Mouse (Mus musculus): ENCODE measurements around the gene Il4. TPM values are rescaled to one million over a fixed set of nuclear protein-coding genes. Genes with fewer than 3 reads are reported as not detected.

Gene Il4
- polyA plus RNA-seq, 1 experiment from 2014 or later, result 0.35 TPM

GRCm38 (mm10) chr11:53616748-53617558, 1.5 kb downstream of the Il4 start:
- Histone ChIP-seq H3K9ac (ENCODE audit: low read depth, low read length) (no peak overlapping the region), H3K4me1 (ENCODE audit: control insufficient read depth, insufficient read depth, low read length) (no peaks in the 10 kb centered on the region), H3K4me3 (ENCODE audit: low read length) (no peak overlapping the region), H3K27me3 (replicated peaks; ENCODE audit: control insufficient read depth, insufficient read depth, low read length) (no peaks in the 10 kb centered on the region), H3K4me2 (ENCODE audit: low read depth, low read length) (no peak overlapping the region), H3K9me3 (ENCODE audit: control insufficient read depth, low read length) (no peaks in the 10 kb centered on the region), H3K27ac (ENCODE audit: low read length) (no peak overlapping the region), H3K36me3 (ENCODE audit: control insufficient read depth, insufficient read depth, low read length) (no peaks in the 10 kb centered on the region)
- WGBS, result 61% methylated on average over 8 of the region's 8 CpGs
- ATAC-seq, result no peak

DNA sequence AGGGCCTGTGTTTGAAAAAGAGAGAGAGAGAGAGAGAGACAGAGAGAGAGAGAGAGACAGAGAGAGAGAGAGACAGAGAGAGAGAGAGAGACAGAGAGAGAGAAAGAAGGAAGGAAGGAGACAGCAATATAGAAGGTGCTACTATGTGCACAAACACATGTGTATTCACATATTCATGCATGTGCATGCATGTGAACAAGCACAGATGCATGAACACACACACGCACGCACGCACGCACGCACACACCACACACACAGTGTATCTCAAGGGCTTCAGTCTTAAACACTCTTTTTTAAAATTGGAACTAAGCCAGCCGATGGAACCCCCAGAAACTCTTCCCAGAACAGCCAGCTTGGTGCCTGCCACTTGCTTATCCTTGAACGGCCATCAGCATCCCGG, 2.9 kb downstream of the Il4 start:
- H3K9me3 ChIP-seq (ENCODE audit: control insufficient read depth, low read length), result no peaks in the 10 kb centered on the region
- H3K4me3 ChIP-seq (ENCODE audit: low read length), result no peak overlapping the region
- 89% methylated on average over 8 of the region's 8 CpGs for WGBS
- H3K27me3 ChIP-seq (replicated peaks; ENCODE audit: control insufficient read depth, insufficient read depth, low read length), result no peaks in the 10 kb centered on the region
- H3K9ac ChIP-seq (ENCODE audit: low read depth, low read length), result no peak overlapping the region
- no peak overlapping the region for H3K4me2 ChIP-seq (ENCODE audit: low read depth, low read length)
- H3K27ac ChIP-seq (ENCODE audit: low read length), result no peak overlapping the region
- H3K4me1 ChIP-seq (ENCODE audit: control insufficient read depth, insufficient read depth, low read length), result no peaks in the 10 kb centered on the region
- no peaks in the 10 kb centered on the region for H3K36me3 ChIP-seq (ENCODE audit: control insufficient read depth, insufficient read depth, low read length)
- ATAC-seq, result no peak

- Histone ChIP-seq H3K9ac (ENCODE audit: low read depth, low read length) (no peak overlapping the region), H3K36me3 (ENCODE audit: control insufficient read depth, insufficient read depth, low read length) (no peaks in the 10 kb centered on the region), H3K4me1 (ENCODE audit: control insufficient read depth, insufficient read depth, low read length) (no peaks in the 10 kb centered on the region), H3K4me3 (ENCODE audit: low read length) (no peak overlapping the region), H3K9me3 (ENCODE audit: control insufficient read depth, low read length) (no peaks in the 10 kb centered on the region), H3K27me3 (replicated peaks; ENCODE audit: control insufficient read depth, insufficient read depth, low read length) (no peaks in the 10 kb centered on the region), H3K27ac (ENCODE audit: low read length) (no peak overlapping the region), H3K4me2 (ENCODE audit: low read depth, low read length) (no peak overlapping the region)
- 53% methylated on average over 6 of the region's 6 CpGs for WGBS
- ATAC-seq, result no peak
Measured at GRCm38 (mm10) chr11:53615172-53615571, 3.3 kb downstream of the Il4 start.

- Histone ChIP-seq H3K9me3 (ENCODE audit: control insufficient read depth, low read length) (no peaks in the 10 kb centered on the region), H3K36me3 (ENCODE audit: control insufficient read depth, insufficient read depth, low read length) (no peaks in the 10 kb centered on the region), H3K4me2 (ENCODE audit: low read depth, low read length) (no peak overlapping the region), H3K27me3 (replicated peaks; ENCODE audit: control insufficient read depth, insufficient read depth, low read length) (no peaks in the 10 kb centered on the region), H3K9ac (ENCODE audit: low read depth, low read length) (no peak overlapping the region), H3K27ac (ENCODE audit: low read length) (no peak overlapping the region), H3K4me3 (ENCODE audit: low read length) (no peak overlapping the region), H3K4me1 (ENCODE audit: control insufficient read depth, insufficient read depth, low read length) (0 out of 2 replicates have a peak, but pooled peaks cover 2% of the 10 kb centered on the region)
- 82% methylated on average over 3 of the region's 3 CpGs for WGBS
- ATAC-seq, result no peak
Measured at GRCm38 (mm10) chr11:53609672-53610071, 8.8 kb downstream of the Il4 start.

DNA sequence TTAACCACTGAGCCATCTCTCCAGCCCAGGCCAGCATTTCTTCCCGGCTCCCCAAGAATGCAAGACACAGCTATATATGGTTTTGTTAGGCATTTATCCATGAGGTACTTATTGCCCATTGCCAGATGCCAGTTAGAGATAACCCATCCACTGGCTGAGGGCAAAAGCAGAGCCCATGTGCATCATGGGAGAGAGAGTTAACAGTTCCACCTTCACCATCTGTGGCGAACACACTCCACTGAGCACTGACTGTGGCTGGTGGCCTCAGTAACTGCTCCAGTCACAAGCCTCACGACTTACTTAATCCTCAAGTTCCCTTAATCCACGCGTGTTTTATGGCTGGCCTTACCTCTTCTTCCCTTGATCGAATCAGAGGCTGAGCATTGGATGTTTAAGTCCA, 9.2 kb downstream of the Il4 start:
- no peak overlapping the region for H3K4me2 ChIP-seq (ENCODE audit: low read depth, low read length)
- WGBS, result 76% methylated on average over 6 of the region's 6 CpGs
- H3K27me3 ChIP-seq (replicated peaks; ENCODE audit: control insufficient read depth, insufficient read depth, low read length), result no peaks in the 10 kb centered on the region

GRCm38 (mm10) chr11:53605609-53606008, 12.9 kb downstream of the Il4 start:
- H3K27me3 ChIP-seq (replicated peaks; ENCODE audit: control insufficient read depth, insufficient read depth, low read length), result no peaks in the 10 kb centered on the region
- H3K9me3 ChIP-seq (ENCODE audit: control insufficient read depth, low read length), result no peaks in the 10 kb centered on the region
- H3K4me1 ChIP-seq (ENCODE audit: control insufficient read depth, insufficient read depth, low read length), result 0 out of 2 replicates have a peak, but pooled peaks cover 2% of the 10 kb centered on the region
- H3K4me2 ChIP-seq (ENCODE audit: low read depth, low read length), result no peak overlapping the region
- no peak overlapping the region for H3K9ac ChIP-seq (ENCODE audit: low read depth, low read length)
- no peak overlapping the region for H3K27ac ChIP-seq (ENCODE audit: low read length)
- H3K36me3 ChIP-seq (ENCODE audit: control insufficient read depth, insufficient read depth, low read length), result no peaks in the 10 kb centered on the region
- no peak overlapping the region for H3K4me3 ChIP-seq (ENCODE audit: low read length)
- ATAC-seq, result no peak
- WGBS, result 11% methylated on average over 12 of the region's 12 CpGs

More for the DNA sequence above, 9.2 kb downstream of the Il4 start:
- Histone ChIP-seq H3K9ac (ENCODE audit: low read depth, low read length) (no peak overlapping the region), H3K27ac (ENCODE audit: low read length) (no peak overlapping the region), H3K9me3 (ENCODE audit: control insufficient read depth, low read length) (no peaks in the 10 kb centered on the region), H3K4me3 (ENCODE audit: low read length) (no peak overlapping the region), H3K4me1 (ENCODE audit: control insufficient read depth, insufficient read depth, low read length) (0 out of 2 replicates have a peak, but pooled peaks cover 2% of the 10 kb centered on the region), H3K36me3 (ENCODE audit: control insufficient read depth, insufficient read depth, low read length) (no peaks in the 10 kb centered on the region)
- ATAC-seq, result no peak

GRCm38 (mm10) chr11:53604983-53605382, 13.5 kb downstream of the Il4 start:
- Histone ChIP-seq H3K27ac (ENCODE audit: low read length) (no peak overlapping the region), H3K4me1 (ENCODE audit: control insufficient read depth, insufficient read depth, low read length) (0 out of 2 replicates have a peak, but pooled peaks cover 2% of the 10 kb centered on the region), H3K4me3 (ENCODE audit: low read length) (no peak overlapping the region), H3K9ac (ENCODE audit: low read depth, low read length) (no peak overlapping the region), H3K4me2 (ENCODE audit: low read depth, low read length) (no peak overlapping the region), H3K9me3 (ENCODE audit: control insufficient read depth, low read length) (no peaks in the 10 kb centered on the region), H3K36me3 (ENCODE audit: control insufficient read depth, insufficient read depth, low read length) (no peaks in the 10 kb centered on the region), H3K27me3 (replicated peaks; ENCODE audit: control insufficient read depth, insufficient read depth, low read length) (no peaks in the 10 kb centered on the region)
- no peak for ATAC-seq
- WGBS, result 91% methylated on average over 3 of the region's 3 CpGs

GRCm38 (mm10) chr11:53591116-53591515, 27.4 kb downstream of the Il4 start:
- H3K27me3 ChIP-seq (replicated peaks; ENCODE audit: control insufficient read depth, insufficient read depth, low read length), result no peaks in the 10 kb centered on the region
- H3K36me3 ChIP-seq (ENCODE audit: control insufficient read depth, insufficient read depth, low read length), result no peaks in the 10 kb centered on the region
- H3K4me3 ChIP-seq (ENCODE audit: low read length), result no peak overlapping the region
- no peaks in the 10 kb centered on the region for H3K4me1 ChIP-seq (ENCODE audit: control insufficient read depth, insufficient read depth, low read length)
- H3K9me3 ChIP-seq (ENCODE audit: control insufficient read depth, low read length), result no peaks in the 10 kb centered on the region
- no peak for ATAC-seq
- no peak overlapping the region for H3K4me2 ChIP-seq (ENCODE audit: low read depth, low read length)
- 93% methylated on average over 5 of the region's 5 CpGs for WGBS
- H3K9ac ChIP-seq (ENCODE audit: low read depth, low read length), result no peak overlapping the region
- H3K27ac ChIP-seq (ENCODE audit: low read length), result no peak overlapping the region

GRCm38 (mm10) chr11:53590368-53590768, 28.1 kb downstream of the Il4 start:
- H3K9ac ChIP-seq (ENCODE audit: low read depth, low read length), result no peak overlapping the region
- H3K9me3 ChIP-seq (ENCODE audit: control insufficient read depth, low read length), result no peaks in the 10 kb centered on the region
- no peak overlapping the region for H3K4me2 ChIP-seq (ENCODE audit: low read depth, low read length)
- no peak overlapping the region for H3K27ac ChIP-seq (ENCODE audit: low read length)
- H3K27me3 ChIP-seq (replicated peaks; ENCODE audit: control insufficient read depth, insufficient read depth, low read length), result no peaks in the 10 kb centered on the region
- WGBS, result 52% methylated on average over 15 of the region's 15 CpGs
- no peaks in the 10 kb centered on the region for H3K36me3 ChIP-seq (ENCODE audit: control insufficient read depth, insufficient read depth, low read length)
- H3K4me3 ChIP-seq (ENCODE audit: low read length), result no peak overlapping the region
- no peaks in the 10 kb centered on the region for H3K4me1 ChIP-seq (ENCODE audit: control insufficient read depth, insufficient read depth, low read length)
- no peak for ATAC-seq

DNA sequence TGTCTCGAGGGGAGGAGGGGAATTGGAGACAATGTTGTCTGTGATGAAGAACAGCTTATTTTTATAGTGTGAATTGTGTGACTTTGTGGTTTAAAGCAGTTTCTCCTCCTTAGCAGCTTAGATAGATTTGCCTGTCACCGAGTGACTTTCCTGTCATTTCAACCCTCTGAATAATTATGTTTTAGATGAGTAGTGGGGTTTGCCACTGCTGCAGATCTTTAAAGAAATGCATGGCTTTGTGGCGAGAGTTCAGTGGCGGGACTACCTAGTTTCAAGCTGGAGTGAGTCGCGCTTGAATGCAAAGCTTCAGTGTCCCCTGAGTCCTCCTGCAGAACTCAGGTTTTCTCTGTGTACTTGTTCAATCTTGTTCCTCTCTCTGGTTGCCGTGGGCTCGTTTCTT, 30.2 kb downstream of the Il4 start:
- Histone ChIP-seq H3K36me3 (ENCODE audit: control insufficient read depth, insufficient read depth, low read length) (no peaks in the 10 kb centered on the region), H3K4me2 (ENCODE audit: low read depth, low read length) (no peak overlapping the region), H3K27me3 (replicated peaks; ENCODE audit: control insufficient read depth, insufficient read depth, low read length) (no peaks in the 10 kb centered on the region), H3K9ac (ENCODE audit: low read depth, low read length) (no peak overlapping the region), H3K9me3 (ENCODE audit: control insufficient read depth, low read length) (no peaks in the 10 kb centered on the region), H3K27ac (ENCODE audit: low read length) (no peak overlapping the region), H3K4me3 (ENCODE audit: low read length) (no peak overlapping the region), H3K4me1 (ENCODE audit: control insufficient read depth, insufficient read depth, low read length) (no peaks in the 10 kb centered on the region)
- no peak for ATAC-seq
- WGBS, result 83% methylated on average over 8 of the region's 8 CpGs
